Mouse (Mus musculus) lung, postnatal 25 days (tissue): ENCODE results near the gene Bbs9.

Source experiments
- DNase-seq: peaks from one replicate; pipeline ENCODE4 v3.0.0; 2022; ENCODE audit warnings: low spot score

Gene Bbs9

DNA sequence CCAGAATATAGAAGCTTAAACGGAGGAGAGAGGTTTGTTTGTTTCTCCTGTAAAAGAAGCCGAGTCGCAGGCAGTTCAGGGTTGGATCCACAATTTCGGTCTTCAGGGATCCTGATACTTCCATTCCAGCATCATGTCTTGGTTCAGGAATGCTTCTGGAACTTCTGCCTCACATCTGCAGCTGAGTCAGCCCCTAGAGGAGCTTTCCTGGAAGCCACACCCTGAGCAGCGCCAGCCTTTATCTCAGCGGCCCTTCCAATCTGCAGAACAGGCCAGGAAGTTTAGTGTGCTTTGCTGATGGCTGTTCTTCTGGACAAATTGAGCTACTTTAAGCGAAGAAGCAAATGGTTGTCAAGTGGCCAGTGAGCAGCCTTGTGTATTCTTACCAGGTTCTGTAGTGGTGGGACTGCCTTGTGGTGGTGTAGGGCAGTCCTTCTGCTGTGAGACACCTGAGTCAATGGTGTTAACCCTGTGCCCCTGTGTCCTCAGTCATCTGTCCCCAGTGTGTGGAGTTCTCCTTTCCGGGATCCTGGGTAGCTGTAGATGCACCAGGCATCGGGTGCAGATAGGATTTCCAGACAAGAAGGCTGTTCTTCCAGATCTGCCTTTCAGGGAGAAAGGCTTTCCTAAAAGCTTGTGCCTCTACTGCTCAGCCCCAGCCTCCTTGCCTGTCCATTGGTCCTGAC, 157.4 kb downstream of the Bbs9 start:
- DNase-seq = no peak

GRCm38 (mm10) chr9:22638502-22638901, 163.0 kb downstream of the Bbs9 start:
- DNase-seq = no peak

- peak; percentile 28 for DNase-seq
Observed at GRCm38 (mm10) chr9:22640683-22641431, 165.3 kb downstream of the Bbs9 start.

GRCm38 (mm10) chr9:22645844-22646390, 170.4 kb downstream of the Bbs9 start:
- no peak for DNase-seq

- DNase-seq = no peak
Observed at GRCm38 (mm10) chr9:22646461-22646860, 170.9 kb downstream of the Bbs9 start.

- DNase-seq = no peak
Observed at GRCm38 (mm10) chr9:22648163-22648562, 172.6 kb downstream of the Bbs9 start.

GRCm38 (mm10) chr9:22649606-22650005, 174.1 kb downstream of the Bbs9 start:
- DNase-seq = peak; percentile 21

- no peak for DNase-seq
Observed at GRCm38 (mm10) chr9:22650781-22651180, 175.3 kb downstream of the Bbs9 start.

DNA sequence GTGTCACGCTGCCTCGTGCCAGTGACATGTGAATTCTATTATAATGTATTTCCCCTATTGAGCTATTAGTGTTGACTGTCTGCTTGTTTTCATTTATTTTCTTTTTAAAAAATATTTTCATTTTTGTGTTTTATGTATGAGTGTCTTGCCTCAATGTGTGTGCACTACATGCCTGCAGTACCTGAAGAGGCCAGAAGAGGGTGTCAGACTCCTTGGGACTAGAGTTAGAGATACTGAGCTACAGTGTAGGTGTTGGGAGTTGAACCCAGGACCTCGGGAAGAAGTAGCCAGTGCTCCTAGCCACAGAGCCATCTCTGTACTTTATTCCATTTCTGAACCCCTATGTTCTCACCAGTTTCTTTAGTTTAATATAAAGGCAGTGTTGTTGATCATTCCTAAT, 176.1 kb downstream of the Bbs9 start:
- no peak for DNase-seq

GRCm38 (mm10) chr9:22654726-22655393, 179.3 kb downstream of the Bbs9 start:
- DNase-seq = no peak

DNA sequence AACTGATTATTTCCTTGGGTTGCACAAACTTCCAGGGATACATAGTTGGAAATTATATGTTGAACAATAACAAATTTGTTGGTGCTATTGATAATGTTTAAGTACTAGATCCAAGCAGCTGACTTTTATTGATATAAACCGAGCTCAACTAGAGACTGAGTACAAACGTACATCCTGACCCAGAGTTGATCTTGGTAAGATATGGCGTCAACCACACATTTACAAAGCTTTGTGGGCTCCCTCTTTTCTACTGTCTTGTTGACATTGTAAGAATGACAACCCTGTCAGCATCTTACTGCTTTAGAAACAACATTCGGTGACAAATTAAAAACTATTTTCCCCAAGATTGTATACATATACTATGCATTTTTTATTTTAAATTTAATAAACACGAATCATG, 181.7 kb downstream of the Bbs9 start:
- DNase-seq = no peak

DNA sequence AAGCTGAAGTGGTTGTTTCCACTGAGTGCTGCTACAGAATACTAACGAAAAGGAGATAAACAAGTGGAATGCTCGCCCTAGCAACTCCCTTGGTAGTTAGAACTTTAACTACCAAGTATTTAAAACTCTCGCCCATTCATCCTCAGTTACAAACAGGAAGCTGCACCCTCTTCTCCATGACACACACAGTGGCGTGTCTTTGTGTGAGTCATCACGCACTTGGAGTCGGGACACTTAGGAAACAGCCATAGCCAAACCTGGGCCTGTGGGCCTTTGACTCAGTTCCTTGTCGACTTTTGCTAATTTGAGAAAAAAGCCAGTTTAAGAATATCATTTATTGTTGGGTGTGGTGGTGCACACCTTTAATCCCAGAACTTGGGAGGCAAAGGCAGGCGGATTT, 189.6 kb downstream of the Bbs9 start:
- DNase-seq = no peak

GRCm38 (mm10) chr9:22672937-22673336, 197.4 kb downstream of the Bbs9 start:
- DNase-seq = no peak

- no peak for DNase-seq
Observed at GRCm38 (mm10) chr9:22677132-22677829, 201.8 kb downstream of the Bbs9 start.

- DNase-seq = no peak
Observed at GRCm38 (mm10) chr9:22677997-22678396, 202.5 kb downstream of the Bbs9 start.

- DNase-seq = no peak
Observed at GRCm38 (mm10) chr9:22678496-22678895, 203.0 kb downstream of the Bbs9 start.

GRCm38 (mm10) chr9:22679485-22679884, 204.0 kb downstream of the Bbs9 start:
- no peak for DNase-seq

GRCm38 (mm10) chr9:22680031-22680430, 204.5 kb downstream of the Bbs9 start:
- no peak for DNase-seq

DNA sequence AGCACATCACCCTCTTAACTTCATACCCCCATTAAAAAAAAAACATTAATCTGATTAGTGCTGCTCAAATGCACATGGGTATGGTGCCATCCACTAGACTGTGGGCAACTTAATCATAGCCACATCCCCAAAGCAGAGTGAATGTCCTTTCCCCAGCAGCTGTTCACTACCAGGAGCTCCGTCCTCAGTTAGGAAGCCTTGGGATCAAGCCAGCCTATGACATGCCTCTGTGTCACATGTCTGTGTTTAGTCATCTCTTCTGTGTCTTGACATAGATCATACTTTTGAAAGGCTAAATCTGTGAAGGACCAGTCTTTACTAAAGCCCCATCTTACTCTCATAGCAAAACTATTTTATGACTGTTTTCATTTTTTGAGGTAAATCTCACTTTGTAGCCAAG, 205.0 kb downstream of the Bbs9 start:
- no peak for DNase-seq

DNA sequence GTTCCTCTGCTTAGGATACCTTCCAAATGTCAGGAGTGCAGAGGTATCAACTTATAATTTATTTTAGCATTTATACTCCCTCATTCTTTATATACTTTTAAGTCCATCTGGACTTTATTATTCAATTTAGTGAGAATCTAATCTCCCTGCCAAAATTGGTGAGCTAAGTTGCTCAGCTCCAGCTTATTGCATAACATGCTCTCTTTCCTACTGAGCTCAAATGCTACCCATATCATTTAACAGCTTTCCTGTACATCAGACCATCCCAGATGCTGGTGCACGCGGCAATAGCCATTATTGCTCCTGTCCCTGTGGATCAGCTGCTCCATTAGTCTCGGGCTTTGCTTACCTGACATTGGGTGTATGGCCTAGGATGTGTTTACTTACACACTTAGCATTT, 208.3 kb downstream of the Bbs9 start:
- no peak for DNase-seq

- peak; percentile 8 for DNase-seq
Observed at GRCm38 (mm10) chr9:22686765-22687472, 211.4 kb downstream of the Bbs9 start.

DNA sequence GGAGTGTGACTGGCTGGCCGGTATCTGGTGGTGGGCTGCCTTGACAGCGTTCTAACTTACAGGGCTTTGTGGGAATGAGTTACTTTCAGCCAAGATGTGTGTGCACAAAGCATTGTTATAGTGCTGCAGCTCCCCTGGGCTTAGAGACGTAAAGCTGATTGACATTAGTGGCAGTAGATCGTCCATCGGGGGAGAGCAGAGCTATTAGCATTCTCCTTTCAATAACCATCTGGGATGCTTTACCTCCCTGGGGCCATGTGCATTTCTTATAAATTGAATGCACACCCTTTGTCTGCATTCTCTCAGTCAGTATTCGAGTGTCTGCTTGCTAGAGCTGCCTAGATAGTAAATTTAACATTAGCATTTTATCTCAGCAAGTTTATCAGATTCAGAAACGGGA, 214.7 kb downstream of the Bbs9 start:
- DNase-seq = no peak
